Mouse (Mus musculus) liver, embryonic 14.5 days (tissue): Measurements from ENCODE around the gene Kifc3.

Experiments used
- CTCF ChIP-seq: IDR thresholded peaks from 2 replicates; pipeline ENCODE4 v1.5.1; 2016; ENCODE audit warnings: antibody characterized with exemption, low read depth, control low read depth
- EP300 ChIP-seq: IDR thresholded peaks from 2 replicates; pipeline ENCODE4 v1.6.1; 2016; ENCODE audit warnings: antibody characterized with exemption, low read depth

GRCm38 (mm10) chr8:95167726-95168125 is 34.9 kb downstream of the Kifc3 start:
- no peak for TF ChIP-seq CTCF
- no peak for TF ChIP-seq EP300
